Mouse (Mus musculus) ovary, adult 2 months (tissue): ENCODE results near the gene Olfr769. TPM values are rescaled to one million over a fixed set of nuclear protein-coding genes. Genes with fewer than 3 reads are reported as not detected.

Source experiments
- polyA plus RNA-seq: library from polyadenylated mRNA; depleted of rRNA; stranded (reverse); fragments of >200 nt; gene quantifications from 2 replicates; pipeline ENCODE4 v1.2.3, GENCODE M21; 2012; rRNA removed

Gene Olfr769
- 0.09 TPM in 1 of 2 replicates, not detected in the other for polyA plus RNA-seq

GRCm38 (mm10) chr10:129117761-129118160 lies at the start of gene Olfr769:
Gene Olfr769, minus strand, starts transcription at chr10:129117861.

GRCm38 (mm10) chr10:129164651-129165050 lies 47.0 kb upstream of the Olfr769 start, which contains the start of gene Olfr771:
Gene Olfr771, minus strand, starts transcription at chr10:129164751.

GRCm38 (mm10) chr10:129138898-129139297 lies 21.2 kb upstream of the Olfr769 start, which contains the start of gene Olfr770:
Gene Olfr770, minus strand, starts transcription at chr10:129138998.

GRCm38 (mm10) chr10:129099275-129099674 lies 18.4 kb downstream of the Olfr769 start, which contains the start of gene Olfr768:
Gene Olfr768, minus strand, starts transcription at chr10:129099375.

GRCm38 (mm10) chr10:129082810-129083209 lies 34.9 kb downstream of the Olfr769 start, which contains the start of gene Olfr767:
Gene Olfr767, minus strand, starts transcription at chr10:129082910.

GRCm38 (mm10) chr10:129068877-129069276 lies 48.8 kb downstream of the Olfr769 start, which contains the start of gene Olfr766-ps1:
Gene Olfr766-ps1, minus strand, starts transcription at chr10:129068977.

Other genes with a start within 250 kb of the Olfr769 start
- 4.8 and 5.4 TPM in 2 replicates for gene Gdf11, start 226.1 kb downstream of the Olfr769 start, polyA plus RNA-seq
- 152 and 168 TPM in 2 replicates for gene Cd63, start 216.9 kb downstream of the Olfr769 start, polyA plus RNA-seq
- gene Rdh5, start 195.0 kb downstream of the Olfr769 start, polyA plus RNA-seq = 34.5 and 43.3 TPM in 2 replicates
- 242 and 261 TPM in 2 replicates for gene Bloc1s1, start 193.8 kb downstream of the Olfr769 start, polyA plus RNA-seq
- gene Itga7, start 184.0 kb downstream of the Olfr769 start, polyA plus RNA-seq = 36.2 and 36.9 TPM in 2 replicates
- gene Mettl7b, start 156.9 kb downstream of the Olfr769 start, polyA plus RNA-seq = 0.59 and 1.1 TPM in 2 replicates
- not detected in 2 replicates for gene Olfr9, start 128.4 kb downstream of the Olfr769 start, polyA plus RNA-seq
- gene Olfr763, start 107.1 kb downstream of the Olfr769 start, polyA plus RNA-seq = not detected in 2 replicates
- not detected in 2 replicates for gene Olfr764-ps1, start 78.0 kb downstream of the Olfr769 start, polyA plus RNA-seq
- gene Olfr765, start 67.9 kb downstream of the Olfr769 start, polyA plus RNA-seq = not detected in 2 replicates
- gene Olfr766-ps1, start 48.9 kb downstream of the Olfr769 start, polyA plus RNA-seq = not detected in 2 replicates
- gene Olfr767, start 35.0 kb downstream of the Olfr769 start, polyA plus RNA-seq = not detected in 2 replicates
- gene Olfr768, start 18.5 kb downstream of the Olfr769 start, polyA plus RNA-seq = not detected in 2 replicates
- gene Olfr770, start 21.1 kb upstream of the Olfr769 start, polyA plus RNA-seq = not detected in 2 replicates
- not detected in 2 replicates for gene Olfr771, start 46.9 kb upstream of the Olfr769 start, polyA plus RNA-seq
- not detected in 2 replicates for gene Olfr772, start 60.1 kb upstream of the Olfr769 start, polyA plus RNA-seq
- gene Olfr773, start 69.6 kb upstream of the Olfr769 start, polyA plus RNA-seq = not detected in 2 replicates
- gene Olfr774, start 118.3 kb upstream of the Olfr769 start, polyA plus RNA-seq = not detected in 2 replicates
- not detected in 2 replicates for gene Olfr775, start 130.6 kb upstream of the Olfr769 start, polyA plus RNA-seq
- not detected in 2 replicates for gene Olfr776, start 141.3 kb upstream of the Olfr769 start, polyA plus RNA-seq
- gene Olfr777, start 153.6 kb upstream of the Olfr769 start, polyA plus RNA-seq = not detected in 2 replicates
- not detected in 2 replicates for gene Olfr780, start 200.3 kb upstream of the Olfr769 start, polyA plus RNA-seq
- gene Olfr781, start 211.0 kb upstream of the Olfr769 start, polyA plus RNA-seq = not detected in 2 replicates
- gene Olfr782, start 231.0 kb upstream of the Olfr769 start, polyA plus RNA-seq = not detected in 2 replicates